Mouse (Mus musculus) neural tube, embryonic 14.5 days (tissue): ENCODE measurements around the gene Larp6. TPM values are rescaled to one million over a fixed set of nuclear protein-coding genes. Genes with fewer than 3 reads are reported as not detected.

Experiments
- ATAC-seq: fragments of 200-750 bp; cut with Nextera tagmentation; 2 replicates; pipeline ENCODE4 v1.8.0; 2017; ENCODE audit warnings: low read depth, mild to moderate bottlenecking, moderate TSS enrichment, moderate library complexity
- H3K27ac ChIP-seq: fragments of 300-500 bp; sonication (generic); 2 replicates; pipeline ENCODE4 v1.5.1; 2014; ENCODE audit warnings: low read depth, mild to moderate bottlenecking, control low read depth, low read length, moderate library complexity, mixed read lengths
- H3K27me3 ChIP-seq: fragments of 300-500 bp; sonication (generic); 2 replicates; pipeline ENCODE4 v1.6.1; 2014; ENCODE audit warnings: low read length; ENCODE audit not compliant: control insufficient read depth, insufficient read depth
- H3K36me3 ChIP-seq: fragments of 300-500 bp; sonication (generic); 2 replicates; pipeline ENCODE4 v1.6.1; 2014; ENCODE audit warnings: low read length, mixed read lengths; ENCODE audit not compliant: control insufficient read depth, insufficient read depth
- H3K4me1 ChIP-seq: fragments of 300-500 bp; sonication (generic); 2 replicates; pipeline ENCODE4 v1.6.1; 2014; ENCODE audit warnings: low read length; ENCODE audit not compliant: control insufficient read depth, insufficient read depth
- H3K4me2 ChIP-seq: fragments of 300-500 bp; sonication (generic); 2 replicates; pipeline ENCODE4 v1.6.1; 2014; ENCODE audit warnings: mild to moderate bottlenecking, low read depth, low read length, control low read depth
- H3K4me3 ChIP-seq: fragments of 300-500 bp; sonication (generic); 2 replicates; pipeline ENCODE4 v1.5.1; 2014; ENCODE audit warnings: low read depth, low read length, control low read depth, mixed read lengths
- H3K9ac ChIP-seq: fragments of 300-500 bp; sonication (generic); replicated peaks from 2 replicates; pipeline ENCODE4 v1.6.1; 2014; ENCODE audit warnings: low read depth, mild to moderate bottlenecking, control low read depth, low read length, mixed read lengths
- H3K9me3 ChIP-seq: fragments of 300-500 bp; sonication (generic); 2 replicates; pipeline ENCODE4 v1.6.1; 2016; ENCODE audit warnings: low read length; ENCODE audit not compliant: control insufficient read depth
- WGBS: fragments of 180-500 bp; shearing (Covaris S2); extraction: QIAGEN DNeasy Blood & Tissue Kit; methylation state at CpG from one replicate; pipeline ENCODE4 v1.1.7; 2014; 5-methylcytosine and 5-hydroxymethylcytosine counted together
- polyA plus RNA-seq: library from polyadenylated mRNA; unstranded; fragments of >200 nt; fragmentation: Nextera tagmentation; extraction: Ambion mirVana; gene quantifications from 2 replicates; pipeline ENCODE4 v1.2.1, GENCODE M21; 2014

Larp6 gene
- polyA plus RNA-seq, 1 experiment from 2014 or later: 22.4 TPM

GRCm38 (mm10) chr9:60734321-60734720 is 21.5 kb downstream of the Larp6 start:
- H3K9me3 ChIP-seq: no peaks in the 10 kb centered on the region
- H3K4me1 ChIP-seq: no peaks in the 10 kb centered on the region
- no peak overlapping the region for H3K4me2 ChIP-seq
- WGBS: 93% methylated on average over 2 of the region's 2 CpGs
- H3K27ac ChIP-seq: no peak overlapping the region
- no peak for ATAC-seq
- H3K4me3 ChIP-seq: no peak overlapping the region
- H3K27me3 ChIP-seq: no peaks in the 10 kb centered on the region
- H3K9ac ChIP-seq: no peak overlapping the region
- no peaks in the 10 kb centered on the region for H3K36me3 ChIP-seq

- H3K27me3 ChIP-seq: no peaks in the 10 kb centered on the region
- WGBS: 89% methylated on average over 5 of the region's 5 CpGs
- no peaks in the 10 kb centered on the region for H3K36me3 ChIP-seq
- no peak overlapping the region for H3K4me2 ChIP-seq
- H3K4me3 ChIP-seq: no peak overlapping the region
- ATAC-seq: no peak
- H3K27ac ChIP-seq: no peak overlapping the region
- no peaks in the 10 kb centered on the region for H3K4me1 ChIP-seq
- no peak overlapping the region for H3K9ac ChIP-seq
- H3K9me3 ChIP-seq: no peaks in the 10 kb centered on the region
Observed at GRCm38 (mm10) chr9:60739126-60739525, 26.3 kb downstream of the Larp6 start.

GRCm38 (mm10) chr9:60741436-60741835 is 28.6 kb downstream of the Larp6 start:
- H3K27me3 ChIP-seq: no peaks in the 10 kb centered on the region
- no peaks in the 10 kb centered on the region for H3K36me3 ChIP-seq
- H3K9ac ChIP-seq: no peak overlapping the region
- no peak for ATAC-seq
- H3K4me2 ChIP-seq: no peak overlapping the region
- no peaks in the 10 kb centered on the region for H3K9me3 ChIP-seq
- WGBS: 77% methylated on average over 10 of the region's 10 CpGs
- no peaks in the 10 kb centered on the region for H3K4me1 ChIP-seq
- no peak overlapping the region for H3K27ac ChIP-seq
- H3K4me3 ChIP-seq: no peak overlapping the region

- 65% methylated on average over 9 of the region's 9 CpGs for WGBS
- H3K4me3 ChIP-seq: no peak overlapping the region
- no peak for ATAC-seq
- no peaks in the 10 kb centered on the region for H3K36me3 ChIP-seq
- H3K27me3 ChIP-seq: no peaks in the 10 kb centered on the region
- H3K4me2 ChIP-seq: no peak overlapping the region
- no peaks in the 10 kb centered on the region for H3K4me1 ChIP-seq
- no peaks in the 10 kb centered on the region for H3K9me3 ChIP-seq
- H3K27ac ChIP-seq: no peak overlapping the region
- no peak overlapping the region for H3K9ac ChIP-seq
Observed at GRCm38 (mm10) chr9:60742516-60742915, 29.7 kb downstream of the Larp6 start.

GRCm38 (mm10) chr9:60743180-60743900 is 30.6 kb downstream of the Larp6 start:
- Histone ChIP-seq H3K4me2 (peak overlapping the region; percentile 14; the same call in 1 of the 2 replicates), H3K27me3 (no peaks in the 10 kb centered on the region), H3K36me3 (no peaks in the 10 kb centered on the region), H3K27ac (no peak overlapping the region), H3K4me3 (no peak overlapping the region), H3K9ac (no peak overlapping the region), H3K9me3 (no peaks in the 10 kb centered on the region), H3K4me1 (no peaks in the 10 kb centered on the region)
- ATAC-seq: no peak
- 70% methylated on average over 17 of the region's 17 CpGs for WGBS

- no peak overlapping the region for H3K27ac ChIP-seq
- no peak overlapping the region for H3K9ac ChIP-seq
- WGBS: 41% methylated on average over 18 of the region's 18 CpGs
- H3K4me2 ChIP-seq: no peak overlapping the region
- H3K4me1 ChIP-seq: no peaks in the 10 kb centered on the region
- no peak; the same call in 1 of the 2 replicates for ATAC-seq
- no peaks in the 10 kb centered on the region for H3K27me3 ChIP-seq
- H3K9me3 ChIP-seq: no peaks in the 10 kb centered on the region
- H3K36me3 ChIP-seq: no peaks in the 10 kb centered on the region
- no peak overlapping the region for H3K4me3 ChIP-seq
Observed at GRCm38 (mm10) chr9:60744171-60744969, 31.6 kb downstream of the Larp6 start.

GRCm38 (mm10) chr9:60744971-60745370 is 32.2 kb downstream of the Larp6 start:
- H3K27ac ChIP-seq: no peak overlapping the region
- no peaks in the 10 kb centered on the region for H3K4me1 ChIP-seq
- H3K9me3 ChIP-seq: no peaks in the 10 kb centered on the region
- H3K36me3 ChIP-seq: no peaks in the 10 kb centered on the region
- no peaks in the 10 kb centered on the region for H3K27me3 ChIP-seq
- no peak overlapping the region for H3K4me2 ChIP-seq
- no peak overlapping the region for H3K4me3 ChIP-seq
- no peak for ATAC-seq
- 68% methylated on average over 4 of the region's 4 CpGs for WGBS
- no peak overlapping the region for H3K9ac ChIP-seq

- no peaks in the 10 kb centered on the region for H3K9me3 ChIP-seq
- no peaks in the 10 kb centered on the region for H3K27me3 ChIP-seq
- no peak overlapping the region for H3K9ac ChIP-seq
- no peaks in the 10 kb centered on the region for H3K4me1 ChIP-seq
- H3K27ac ChIP-seq: no peak overlapping the region
- 8% methylated on average over 6 of the region's 6 CpGs for WGBS
- no peak overlapping the region for H3K4me2 ChIP-seq
- ATAC-seq: no peak
- H3K4me3 ChIP-seq: no peak overlapping the region
- H3K36me3 ChIP-seq: no peaks in the 10 kb centered on the region
Observed at GRCm38 (mm10) chr9:60746561-60746960, 33.8 kb downstream of the Larp6 start.

- Histone ChIP-seq H3K27ac (no peak overlapping the region), H3K4me3 (no peak overlapping the region), H3K9ac (no peak overlapping the region), H3K4me1 (no peaks in the 10 kb centered on the region), H3K27me3 (no peaks in the 10 kb centered on the region), H3K4me2 (no peak overlapping the region), H3K36me3 (no peaks in the 10 kb centered on the region), H3K9me3 (no peaks in the 10 kb centered on the region)
- 88% methylated on average over 5 of the region's 5 CpGs for WGBS
- ATAC-seq: no peak
Observed at GRCm38 (mm10) chr9:60747672-60748071, 34.9 kb downstream of the Larp6 start.
